Mouse (Mus musculus) kidney, embryonic 16.5 days (tissue): Measurements from ENCODE around the gene Rhobtb1. TPM values are rescaled to one million over a fixed set of nuclear protein-coding genes. Genes with fewer than 3 reads are reported as not detected.

Experiments used
- ATAC-seq: fragments of 200-750 bp; cut with Nextera tagmentation; 2 replicates; pipeline ENCODE4 v1.8.0; 2017; ENCODE audit warnings: moderate TSS enrichment; ENCODE audit not compliant: low FRiP score, low TSS enrichment
- H3K27ac ChIP-seq: fragments of 300-500 bp; sonication (generic); 2 replicates; pipeline ENCODE4 v1.5.1; 2014; ENCODE audit warnings: low read length
- H3K27me3 ChIP-seq: fragments of 300-500 bp; sonication (generic); 2 replicates; pipeline ENCODE4 v1.6.1; 2014; ENCODE audit warnings: low read length, control low read depth, mixed read lengths; ENCODE audit not compliant: insufficient read depth
- H3K36me3 ChIP-seq: fragments of 300-500 bp; sonication (generic); 2 replicates; pipeline ENCODE4 v1.6.1; 2014; ENCODE audit warnings: low read length, control low read depth, mixed read lengths; ENCODE audit not compliant: insufficient read depth
- H3K4me1 ChIP-seq: fragments of 300-500 bp; sonication (generic); 2 replicates; pipeline ENCODE4 v1.6.1; 2014; ENCODE audit warnings: low read length, control low read depth, mixed read lengths; ENCODE audit not compliant: insufficient read depth
- H3K4me2 ChIP-seq: fragments of 300-500 bp; sonication (generic); replicated peaks from 2 replicates; pipeline ENCODE4 v1.6.1; 2014; ENCODE audit warnings: low read depth, low read length
- H3K4me3 ChIP-seq: fragments of 300-500 bp; sonication (generic); 2 replicates; pipeline ENCODE4 v1.5.1; 2014; ENCODE audit warnings: mild to moderate bottlenecking, low read length
- H3K9ac ChIP-seq: fragments of 300-500 bp; sonication (generic); replicated peaks from 2 replicates; pipeline ENCODE4 v1.6.1; 2014; ENCODE audit warnings: low read length
- H3K9me3 ChIP-seq: fragments of 300-500 bp; sonication (generic); 2 replicates; pipeline ENCODE4 v1.6.1; 2016; ENCODE audit warnings: low read length, control low read depth
- WGBS: fragments of 180-500 bp; shearing (Covaris S2); extraction: QIAGEN DNeasy Blood & Tissue Kit; methylation state at CpG from one replicate; pipeline ENCODE4 v1.1.7; 2014; 5-methylcytosine and 5-hydroxymethylcytosine counted together
- polyA plus RNA-seq: library from polyadenylated mRNA; unstranded; fragments of >200 nt; fragmentation: Nextera tagmentation; extraction: Ambion mirVana; gene quantifications from 2 replicates; pipeline ENCODE4 v1.2.1, GENCODE M21; 2015

Gene Rhobtb1
- polyA plus RNA-seq, 1 experiment from 2014 or later: 22.2 TPM

DNA sequence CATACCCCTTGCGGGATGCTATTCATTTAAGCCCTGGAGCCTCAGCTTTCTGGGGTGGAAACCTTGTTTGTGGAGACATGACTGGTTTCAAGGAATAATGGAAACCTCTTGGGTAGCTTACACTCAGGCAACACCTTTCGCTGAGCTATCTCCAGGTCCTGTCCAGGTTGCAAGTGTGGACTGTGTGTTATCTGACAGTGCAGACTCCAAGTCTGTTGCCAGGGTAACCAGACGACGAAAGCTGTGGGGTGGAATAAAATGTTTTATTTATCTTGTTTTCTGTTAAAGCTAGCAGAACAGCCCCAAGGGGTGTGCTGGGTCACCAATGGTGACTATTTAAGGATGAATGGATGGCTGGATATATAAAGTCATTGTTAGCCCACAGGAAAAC is 177.4 kb downstream of the Rhobtb1 start:
- Histone ChIP-seq H3K4me1 (no peaks in the 10 kb centered on the region), H3K4me3 (no peak overlapping the region), H3K27ac (no peak overlapping the region), H3K9me3 (no peaks in the 10 kb centered on the region), H3K9ac (no peak overlapping the region), H3K36me3 (no peaks in the 10 kb centered on the region), H3K4me2 (no peak overlapping the region), H3K27me3 (no peaks in the 10 kb centered on the region)
- 67% methylated on average over 4 of the region's 4 CpGs for WGBS
- no peak for ATAC-seq

GRCm38 (mm10) chr10:69331231-69331630 is 180.0 kb downstream of the Rhobtb1 start:
- Histone ChIP-seq H3K9ac (no peak overlapping the region), H3K27me3 (no peaks in the 10 kb centered on the region), H3K36me3 (peaks cover 9% of the 10 kb centered on the region), H3K9me3 (no peaks in the 10 kb centered on the region), H3K27ac (no peak overlapping the region), H3K4me2 (no peak overlapping the region), H3K4me3 (no peak overlapping the region), H3K4me1 (no peaks in the 10 kb centered on the region)
- WGBS: 88% methylated on average over 6 of the region's 6 CpGs
- no peak for ATAC-seq

- peaks cover 29% of the 10 kb centered on the region for H3K36me3 ChIP-seq
- WGBS: 85% methylated on average over 11 of the region's 11 CpGs
Observed at GRCm38 (mm10) chr10:69333212-69333611, 182.0 kb downstream of the Rhobtb1 start.

GRCm38 (mm10) chr10:69334271-69335194 is 183.3 kb downstream of the Rhobtb1 start:
- no peak overlapping the region for H3K9ac ChIP-seq
- peaks cover 39% of the 10 kb centered on the region for H3K36me3 ChIP-seq
- no peak for ATAC-seq
- H3K27me3 ChIP-seq: no peaks in the 10 kb centered on the region
- no peaks in the 10 kb centered on the region for H3K9me3 ChIP-seq
- peak overlapping the region; percentile 21; the same call in 1 of the 2 replicates for H3K27ac ChIP-seq
- no peak overlapping the region for H3K4me2 ChIP-seq
- H3K4me1 ChIP-seq: no peaks in the 10 kb centered on the region
- 72% methylated on average over 16 of the region's 16 CpGs for WGBS
- H3K4me3 ChIP-seq: no peak overlapping the region

More at GRCm38 (mm10) chr10:69333212-69333611, 182.0 kb downstream of the Rhobtb1 start:
- H3K27ac ChIP-seq: no peak overlapping the region
- H3K9me3 ChIP-seq: no peaks in the 10 kb centered on the region
- no peak overlapping the region for H3K4me2 ChIP-seq
- H3K4me3 ChIP-seq: no peak overlapping the region
- no peaks in the 10 kb centered on the region for H3K27me3 ChIP-seq
- no peak overlapping the region for H3K9ac ChIP-seq
- no peaks in the 10 kb centered on the region for H3K4me1 ChIP-seq
- no peak for ATAC-seq

GRCm38 (mm10) chr10:69335195-69335536 is 183.9 kb downstream of the Rhobtb1 start:
- Histone ChIP-seq H3K27ac (peak overlapping the region; percentile 21; the same call in 1 of the 2 replicates), H3K4me1 (no peaks in the 10 kb centered on the region), H3K4me2 (no peak overlapping the region), H3K9ac (no peak overlapping the region), H3K27me3 (no peaks in the 10 kb centered on the region), H3K9me3 (no peaks in the 10 kb centered on the region), H3K4me3 (no peak overlapping the region), H3K36me3 (peaks cover 45% of the 10 kb centered on the region)
- 73% methylated on average over 7 of the region's 7 CpGs for WGBS
- no peak for ATAC-seq

DNA sequence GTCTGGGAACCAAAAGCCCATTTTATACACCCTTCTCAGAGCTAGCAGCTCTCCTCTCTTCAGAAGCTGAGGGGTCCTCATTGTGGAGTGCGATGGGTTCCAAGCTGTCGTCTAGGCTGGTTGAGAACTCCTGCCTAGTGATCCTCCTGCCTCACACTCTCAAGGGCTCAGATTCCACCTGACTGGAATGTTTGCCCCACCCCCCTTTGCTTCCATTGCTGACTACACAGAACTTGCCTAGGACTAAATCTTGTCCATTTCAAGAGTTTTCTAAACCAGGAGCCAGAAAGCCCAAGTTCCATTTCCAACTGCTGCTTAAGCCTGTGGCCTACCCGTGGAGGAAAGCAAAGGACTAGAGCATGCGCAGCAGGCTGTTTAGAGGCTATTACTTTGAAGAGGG is 184.4 kb downstream of the Rhobtb1 start:
- WGBS: 84% methylated on average over 4 of the region's 4 CpGs
- H3K27me3 ChIP-seq: no peaks in the 10 kb centered on the region
- peaks cover 49% of the 10 kb centered on the region for H3K36me3 ChIP-seq
- no peak overlapping the region for H3K4me3 ChIP-seq
- H3K4me1 ChIP-seq: no peaks in the 10 kb centered on the region
- H3K9me3 ChIP-seq: no peaks in the 10 kb centered on the region
- no peak overlapping the region for H3K27ac ChIP-seq
- no peak overlapping the region for H3K4me2 ChIP-seq
- no peak overlapping the region for H3K9ac ChIP-seq
- ATAC-seq: no peak

- H3K27me3 ChIP-seq: no peaks in the 10 kb centered on the region
- no peak overlapping the region for H3K4me3 ChIP-seq
- no peak for ATAC-seq
- H3K9ac ChIP-seq: no peak overlapping the region
- WGBS: 90% methylated on average over 11 of the region's 11 CpGs
- H3K9me3 ChIP-seq: no peaks in the 10 kb centered on the region
- H3K36me3 ChIP-seq: peaks cover 54% of the 10 kb centered on the region
- no peaks in the 10 kb centered on the region for H3K4me1 ChIP-seq
- H3K27ac ChIP-seq: no peak overlapping the region
- no peak overlapping the region for H3K4me2 ChIP-seq
Observed at GRCm38 (mm10) chr10:69336219-69336618, 185.0 kb downstream of the Rhobtb1 start.

DNA sequence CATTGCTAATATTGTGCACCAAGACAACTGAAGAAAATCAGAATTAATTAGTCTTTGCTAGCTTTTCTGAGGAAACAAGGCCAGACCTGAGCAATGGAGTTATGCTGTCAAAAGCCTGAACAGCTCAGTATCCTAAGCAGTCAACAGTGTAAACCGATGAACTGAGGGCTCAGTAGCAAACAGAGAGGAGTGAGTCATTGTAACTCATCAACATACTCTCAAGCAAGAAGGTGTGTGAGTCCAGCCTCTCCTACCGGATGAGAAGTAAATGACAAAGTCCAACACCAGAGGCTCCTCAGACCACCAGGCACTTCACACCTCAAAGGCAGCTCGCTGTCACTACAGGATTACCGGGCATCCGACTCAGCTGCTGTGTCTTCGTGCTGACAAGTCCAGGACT is 188.8 kb downstream of the Rhobtb1 start:
- Histone ChIP-seq H3K9ac (no peak overlapping the region), H3K4me2 (no peak overlapping the region), H3K9me3 (no peaks in the 10 kb centered on the region), H3K36me3 (peaks cover 83% of the 10 kb centered on the region), H3K27ac (no peak overlapping the region), H3K4me3 (no peak overlapping the region), H3K27me3 (no peaks in the 10 kb centered on the region), H3K4me1 (no peaks in the 10 kb centered on the region)
- WGBS: 87% methylated on average over 6 of the region's 6 CpGs
- no peak for ATAC-seq
